ENCODE assay signal across 11 mouse cellular contexts in genomic region chr5:140282376-140282775, GRCm38 (mm10). TPM values are rescaled to one million over a fixed set of nuclear protein-coding genes. Genes with fewer than 3 reads are reported as not detected.
DNase-seq lines count a peak whose midpoint lies in the region; ATAC-seq and TF ChIP-seq lines count a peak whose summit lies in the region.
"Had no signal": no experiment of that assay in that cellular context is flagged by ENCODE, and none has a peak within 500 bp of the region (broad histone marks: within the 10 kb centered on the region; RNA-seq: fewer than 3 reads in every experiment).

No protein-coding gene starts in this region.

- 0 out of 2 replicates have a peak, but pooled peaks have one; percentile 10 for TF ChIP-seq CTCF in kidney, adult 2 months (conservative IDR thresholded peaks at IDR 0.05; ENCODE audit: insufficient read depth, insufficient read length, low read depth, low read length)

- intact Hi-C loops in left cerebral cortex, postnatal 36 days (cut with DNase I), result loop anchor here (5.0 kb wide), 1 partner anchor 65 kb away; no protein-coding TSS in a partner anchor

- no peak overlapping the region for H3K4me2 ChIP-seq in neural tube, embryonic 14.5 days (ENCODE audit: low read depth, low read length)
- H3K4me2 ChIP-seq: embryonic facial prominence, embryonic 12.5 days; liver, embryonic 15.5 days; stomach, embryonic 15.5 days had no signal

- DNase-seq in adrenal gland, adult 2 months, result peak; percentile 54
- DNase-seq in adrenal gland, postnatal 4 days (ENCODE audit: low spot score in 2 of 2), result no peak
- no peak for DNase-seq in neural tube, embryonic 10.5 days (ENCODE audit: extremely low spot score, low spot score)
- peak; percentile 90 for DNase-seq in kidney, adult 2 months
- peak; percentile 82 to 87 for DNase-seq in thymus, adult 18-20 months
- DNase-seq in left cerebral cortex, postnatal 36 days (ENCODE audit: low spot score in 2 of 2), result no peak
- DNase-seq in layer of hippocampus, postnatal 25 days (ENCODE audit: extremely low spot score in 1 of 2, low spot score in 1 of 2), result no peak

- H3K4me1 ChIP-seq in neural tube, embryonic 14.5 days (ENCODE audit: control insufficient read depth, insufficient read depth, low read length), result no peaks in the 10 kb centered on the region
- no peaks in the 10 kb centered on the region for H3K4me1 ChIP-seq in kidney, adult 2 months (ENCODE audit: control insufficient read depth, insufficient read depth, low read length)
- H3K4me1 ChIP-seq: embryonic facial prominence, embryonic 12.5 days; liver, embryonic 15.5 days; stomach, embryonic 15.5 days had no signal

- H3K36me3 ChIP-seq in neural tube, embryonic 14.5 days (ENCODE audit: control insufficient read depth, insufficient read depth, low read length), result no peaks in the 10 kb centered on the region
- no peaks in the 10 kb centered on the region for H3K36me3 ChIP-seq in kidney, adult 2 months (ENCODE audit: control insufficient read depth, insufficient read depth, low read length)

- TF ChIP-seq POLR2A in kidney, adult 2 months (IDR thresholded peaks at IDR 0.05; ENCODE audit: low read depth, low read length), result no peak

- H3K9ac ChIP-seq in neural tube, embryonic 14.5 days (replicated peaks; ENCODE audit: low read depth, low read length), result no peak overlapping the region
- H3K9ac ChIP-seq: embryonic facial prominence, embryonic 12.5 days; liver, embryonic 15.5 days; stomach, embryonic 15.5 days had no signal

- ATAC-seq in neural tube, embryonic 14.5 days (ENCODE audit: low read depth), result peak; percentile 44; the same call in 1 of the 2 replicates

- H3K9me3 ChIP-seq in neural tube, embryonic 14.5 days (ENCODE audit: control insufficient read depth, low read length), result no peaks in the 10 kb centered on the region
- H3K9me3 ChIP-seq: embryonic facial prominence, embryonic 12.5 days; liver, embryonic 15.5 days; stomach, embryonic 15.5 days had no signal

- no peak overlapping the region for H3K4me3 ChIP-seq in neural tube, embryonic 14.5 days (ENCODE audit: low read depth, low read length)
- no peak overlapping the region for H3K4me3 ChIP-seq in kidney, adult 2 months (ENCODE audit: insufficient read depth, low read depth, low read length)
- H3K4me3 ChIP-seq: embryonic facial prominence, embryonic 12.5 days; liver, embryonic 15.5 days; stomach, embryonic 15.5 days had no signal

- H3K27ac ChIP-seq in neural tube, embryonic 14.5 days (ENCODE audit: low read depth, low read length), result no peak overlapping the region
- H3K27ac ChIP-seq in kidney, adult 2 months (ENCODE audit: insufficient read depth, low read depth, low read length), result no peak overlapping the region
- H3K27ac ChIP-seq: embryonic facial prominence, embryonic 12.5 days; liver, embryonic 15.5 days; stomach, embryonic 15.5 days had no signal

- WGBS in neural tube, embryonic 14.5 days, result 73% methylated on average over 8 of the region's 8 CpGs
- 69% methylated on average over 8 of the region's 8 CpGs for WGBS in kidney, adult 2 months

- H3K27me3 ChIP-seq in neural tube, embryonic 14.5 days (ENCODE audit: control insufficient read depth, insufficient read depth, low read length), result no peaks in the 10 kb centered on the region
- no peaks in the 10 kb centered on the region for H3K27me3 ChIP-seq in kidney, adult 2 months (replicated peaks; ENCODE audit: control insufficient read depth, insufficient read depth, low read length)
- H3K27me3 ChIP-seq: embryonic facial prominence, embryonic 12.5 days; liver, embryonic 15.5 days; stomach, embryonic 15.5 days had no signal

RNA-seq across cellular contexts. Expression of gene Mad1l1, which starts 39.0 kb away (rescaled TPM):
- 10 to 100 TPM; 12.4 to 20.5 TPM for total RNA-seq in adrenal gland, adult 2 months (2021)
- 15.8 and 21.0 TPM in 2 replicates for polyA plus RNA-seq in adrenal gland, adult 2 months (2012; rRNA removed)
- total RNA-seq in adrenal gland, postnatal 4 days (2021), result 10 to 100 TPM; 24.2 to 34.4 TPM
- 27.2 and 34.3 TPM in 2 replicates for polyA plus RNA-seq in neural tube, embryonic 14.5 days (2014; fragmentation: Nextera tagmentation; extraction: Ambion mirVana)
- 12.6 and 14.2 TPM in 2 replicates for polyA plus RNA-seq in kidney, adult 2 months (2012; rRNA removed)
- total RNA-seq in left cerebral cortex, postnatal 36 days (2021), result 10 to 100 TPM; 16.7 to 19.5 TPM
- 10 to 100 TPM; 17.6 to 18.6 TPM for total RNA-seq in layer of hippocampus, postnatal 25 days (2021)

RNA-seq across cellular contexts. Expression of gene Nudt1, which starts 39.1 kb away (rescaled TPM):
- total RNA-seq in adrenal gland, adult 2 months (2021), result 10 to 100 TPM; 15.0 to 18.2 TPM
- 5.1 and 6.3 TPM in 2 replicates for polyA plus RNA-seq in adrenal gland, adult 2 months (2012; rRNA removed)
- 10 to 100 TPM; 20.5 to 21.2 TPM for total RNA-seq in adrenal gland, postnatal 4 days (2021)
- 24.5 and 28.2 TPM in 2 replicates for polyA plus RNA-seq in neural tube, embryonic 14.5 days (2014; fragmentation: Nextera tagmentation; extraction: Ambion mirVana)
- polyA plus RNA-seq in kidney, adult 2 months (2012; rRNA removed), result 17.9 and 20.4 TPM in 2 replicates
- 1 to 10 TPM; 6.2 to 7.6 TPM for total RNA-seq in left cerebral cortex, postnatal 36 days (2021)
- 1 to 10 TPM; 3.7 to 6.5 TPM for total RNA-seq in layer of hippocampus, postnatal 25 days (2021)

RNA-seq across cellular contexts. Expression of gene Mrm2, which starts 49.3 kb away (rescaled TPM):
- 10 to 100 TPM in 1 of 2 experiments, 1 to 10 TPM in 1; 9.2 to 22.6 TPM for total RNA-seq in adrenal gland, adult 2 months (2021)
- polyA plus RNA-seq in adrenal gland, adult 2 months (2012; rRNA removed), result 9.6 and 10.1 TPM in 2 replicates
- total RNA-seq in adrenal gland, postnatal 4 days (2021), result 10 to 100 TPM; 13.4 to 15.0 TPM
- 22.3 and 22.7 TPM in 2 replicates for polyA plus RNA-seq in neural tube, embryonic 14.5 days (2014; fragmentation: Nextera tagmentation; extraction: Ambion mirVana)
- polyA plus RNA-seq in kidney, adult 2 months (2012; rRNA removed), result 12.7 and 15.1 TPM in 2 replicates
- 10 to 100 TPM in 1 of 2 experiments, 1 to 10 TPM in 1; 8.9 to 11.5 TPM for total RNA-seq in left cerebral cortex, postnatal 36 days (2021)
- 1 to 10 TPM; 8.5 to 9.8 TPM for total RNA-seq in layer of hippocampus, postnatal 25 days (2021)

Comparison
In these comparisons a context has a peak if more than half of its experiments do, and no peak if none do; other contexts are left out.
1. DNase-seq: peak in adrenal gland, adult 2 months (single experiment), kidney, adult 2 months (single experiment) and thymus, adult 18-20 months (2 of 2); none in adrenal gland, postnatal 4 days (0 of 2), neural tube, embryonic 10.5 days (single experiment), left cerebral cortex, postnatal 36 days (0 of 2) and layer of hippocampus, postnatal 25 days (0 of 2).